In genomic region chr10:61587241-61587849, GRCm38 (mm10) we compare ENCODE assay signal across 30 mouse cellular contexts. TPM values are rescaled to one million over a fixed set of nuclear protein-coding genes. Genes with fewer than 3 reads are reported as not detected.
DNase-seq lines count a peak whose midpoint lies in the region; ATAC-seq and TF ChIP-seq lines count a peak whose summit lies in the region.
"Had no signal": no experiment of that assay in that cellular context is flagged by ENCODE, and none has a peak within 500 bp of the region (broad histone marks: within the 10 kb centered on the region; RNA-seq: fewer than 3 reads in every experiment).

No protein-coding gene starts in this region.

- 85% methylated on average over 7 of the region's 7 CpGs for WGBS in hindbrain, postnatal 0 days
- 81% methylated on average over 7 of the region's 7 CpGs for WGBS in hindbrain, embryonic 13.5 days
- 83% methylated on average over 7 of the region's 7 CpGs for WGBS in lung, embryonic 14.5 days
- 82% methylated on average over 7 of the region's 7 CpGs for WGBS in stomach, postnatal 0 days

- no peak for DNase-seq in hindbrain, postnatal 0 days (ENCODE audit: low spot score)
- no peak for DNase-seq in lung, embryonic 14.5 days
- DNase-seq in lung, postnatal 4 days: no peak
- peak; percentile 33 for DNase-seq in ES-CJ7 (ENCODE audit: low read depth, low spot score)
- no peak for DNase-seq in stomach, postnatal 0 days (ENCODE audit: low spot score)
- DNase-seq in yolk sac, embryonic 10.5 days (ENCODE audit: low spot score): no peak
- DNase-seq: adrenal gland, adult 2 months; cerebellum, adult 11 months; cerebellum, adult 9-11 months; forebrain, postnatal 0 days; heart, postnatal 4 days; kidney, adult 18-20 months; lung, adult 18-20 months; lung, postnatal 36 days; retina, postnatal 1 day; right cerebral cortex, postnatal 4 days; thymus, postnatal 36 days had no signal

- TF ChIP-seq EP300 in stomach, postnatal 0 days (optimal IDR thresholded peaks at IDR 0.05): no peak

- no peaks in the 10 kb centered on the region for H3K27me3 ChIP-seq in hindbrain, postnatal 0 days (ENCODE audit: insufficient read depth, low read length)
- no peaks in the 10 kb centered on the region for H3K27me3 ChIP-seq in hindbrain, embryonic 13.5 days
- H3K27me3 ChIP-seq in lung, embryonic 14.5 days (ENCODE audit: insufficient read depth, low read length): no peaks in the 10 kb centered on the region
- no peaks in the 10 kb centered on the region for H3K27me3 ChIP-seq in stomach, postnatal 0 days (ENCODE audit: control insufficient read depth, insufficient read depth, low read length)
- H3K27me3 ChIP-seq: hindbrain, embryonic 15.5 days; midbrain, embryonic 15.5 days; neural tube, embryonic 13.5 days had no signal

- H3K36me3 ChIP-seq in hindbrain, postnatal 0 days (ENCODE audit: insufficient read depth, low read length): no peaks in the 10 kb centered on the region
- H3K36me3 ChIP-seq in hindbrain, embryonic 13.5 days: no peaks in the 10 kb centered on the region
- H3K36me3 ChIP-seq in lung, embryonic 14.5 days (ENCODE audit: insufficient read depth): no peaks in the 10 kb centered on the region
- no peaks in the 10 kb centered on the region for H3K36me3 ChIP-seq in stomach, postnatal 0 days (ENCODE audit: control insufficient read depth, insufficient read depth, low read length)
- H3K36me3 ChIP-seq: heart, embryonic 10.5 days; hindbrain, embryonic 15.5 days; midbrain, embryonic 15.5 days; neural tube, embryonic 13.5 days had no signal

- TF ChIP-seq CTCF in hindbrain, postnatal 0 days (IDR thresholded peaks at IDR 0.05; ENCODE audit: low read depth): peak; percentile 26
- peak; percentile 38; the same call in 1 of the 2 replicates for TF ChIP-seq CTCF in lung, embryonic 14.5 days (IDR thresholded peaks at IDR 0.05; ENCODE audit: low read depth)
- TF ChIP-seq CTCF in stomach, postnatal 0 days (IDR thresholded peaks at IDR 0.05; ENCODE audit: low read depth): peak; percentile 24; the same call in 1 of the 2 replicates

- no peaks in the 10 kb centered on the region for H3K9me3 ChIP-seq in hindbrain, postnatal 0 days (ENCODE audit: low read length)
- no peaks in the 10 kb centered on the region for H3K9me3 ChIP-seq in hindbrain, embryonic 13.5 days
- no peaks in the 10 kb centered on the region for H3K9me3 ChIP-seq in lung, embryonic 14.5 days (ENCODE audit: low read depth, low read length)
- no peaks in the 10 kb centered on the region for H3K9me3 ChIP-seq in stomach, postnatal 0 days (ENCODE audit: control insufficient read depth, low read length)
- H3K9me3 ChIP-seq: heart, embryonic 10.5 days; hindbrain, embryonic 15.5 days; midbrain, embryonic 15.5 days; neural tube, embryonic 13.5 days had no signal

- no peak overlapping the region for H3K4me3 ChIP-seq in hindbrain, postnatal 0 days (ENCODE audit: low read length)
- no peak overlapping the region for H3K4me3 ChIP-seq in hindbrain, embryonic 13.5 days
- H3K4me3 ChIP-seq in lung, embryonic 14.5 days (ENCODE audit: low read depth, low read length): no peak overlapping the region
- H3K4me3 ChIP-seq in stomach, postnatal 0 days (ENCODE audit: low read depth, low read length): no peak overlapping the region
- H3K4me3 ChIP-seq: heart, embryonic 10.5 days; hindbrain, embryonic 15.5 days; midbrain, embryonic 15.5 days; myocyte; neural tube, embryonic 13.5 days had no signal

- H3K4me2 ChIP-seq in hindbrain, postnatal 0 days (ENCODE audit: low read depth, low read length): no peak overlapping the region
- no peak overlapping the region for H3K4me2 ChIP-seq in hindbrain, embryonic 13.5 days
- no peak overlapping the region for H3K4me2 ChIP-seq in lung, embryonic 14.5 days
- no peak overlapping the region for H3K4me2 ChIP-seq in stomach, postnatal 0 days (replicated peaks; ENCODE audit: low read depth)
- H3K4me2 ChIP-seq: hindbrain, embryonic 15.5 days; midbrain, embryonic 15.5 days; neural tube, embryonic 13.5 days had no signal

- no peak for ATAC-seq in hindbrain, postnatal 0 days
- ATAC-seq in hindbrain, embryonic 13.5 days (ENCODE audit: low FRiP score): no peak
- no peak for ATAC-seq in lung, embryonic 14.5 days (ENCODE audit: insufficient read depth)
- no peak for ATAC-seq in stomach, postnatal 0 days (ENCODE audit: low FRiP score, low TSS enrichment)
- ATAC-seq: forebrain, postnatal 0 days; midbrain, embryonic 15.5 days had no signal

- H3K4me1 ChIP-seq in hindbrain, postnatal 0 days (ENCODE audit: insufficient read depth, low read length): peaks cover 7% of the 10 kb centered on the region
- peaks cover 20% of the 10 kb centered on the region for H3K4me1 ChIP-seq in hindbrain, embryonic 13.5 days (replicated peaks)
- no peaks in the 10 kb centered on the region for H3K4me1 ChIP-seq in lung, embryonic 14.5 days (ENCODE audit: insufficient read depth)
- no peaks in the 10 kb centered on the region for H3K4me1 ChIP-seq in stomach, postnatal 0 days (replicated peaks; ENCODE audit: control insufficient read depth, insufficient read depth)
- H3K4me1 ChIP-seq: heart, embryonic 10.5 days had no signal

- H3K9ac ChIP-seq in hindbrain, postnatal 0 days (replicated peaks; ENCODE audit: low read length): no peak overlapping the region
- no peak overlapping the region for H3K9ac ChIP-seq in hindbrain, embryonic 13.5 days
- H3K9ac ChIP-seq in lung, embryonic 14.5 days: no peak overlapping the region
- no peak overlapping the region for H3K9ac ChIP-seq in stomach, postnatal 0 days (ENCODE audit: low read length)
- H3K9ac ChIP-seq: forebrain, postnatal 0 days; hindbrain, embryonic 15.5 days; midbrain, embryonic 15.5 days; neural tube, embryonic 13.5 days had no signal

- H3K27ac ChIP-seq in hindbrain, postnatal 0 days: no peak overlapping the region
- no peak overlapping the region for H3K27ac ChIP-seq in hindbrain, embryonic 13.5 days
- H3K27ac ChIP-seq in lung, embryonic 14.5 days (ENCODE audit: low read depth): no peak overlapping the region
- no peak overlapping the region for H3K27ac ChIP-seq in stomach, postnatal 0 days (replicated peaks)
- H3K27ac ChIP-seq: heart, embryonic 10.5 days; hindbrain, embryonic 15.5 days; midbrain, embryonic 15.5 days; neural tube, embryonic 13.5 days had no signal

RNA-seq across cellular contexts. Expression of gene Npffr1, which starts 7.9 kb away (rescaled TPM):
- total RNA-seq in hindbrain, postnatal 0 days (2014; rRNA removed): 3.6 and 3.7 TPM in 2 replicates
- polyA plus RNA-seq in hindbrain, postnatal 0 days (2015; fragmentation: Nextera tagmentation; extraction: Ambion mirVana): 1.6 and 1.7 TPM in 2 replicates
- polyA plus RNA-seq in hindbrain, embryonic 13.5 days (2015; fragmentation: Nextera tagmentation; extraction: Ambion mirVana): 0.40 and 0.42 TPM in 2 replicates
- polyA plus RNA-seq in lung, embryonic 14.5 days (2014; fragmentation: Nextera tagmentation; extraction: Ambion mirVana): 0.05 and 0.09 TPM in 2 replicates
- polyA plus RNA-seq in stomach, postnatal 0 days (2015; fragmentation: Nextera tagmentation; extraction: Ambion mirVana): 0.07 and 0.08 TPM in 2 replicates
- total RNA-seq: common myeloid progenitor, adult 5-6 weeks; liver, adult 2 months; megakaryocyte-erythroid progenitor cell, adult 5-6 weeks had no signal
- polyA plus RNA-seq: heart, embryonic 16.5 days; large intestine, adult 2 months; limb, embryonic 11.5 days; liver, adult 2 months; stomach, embryonic 14.5 days had no signal
